Mouse (Mus musculus) layer of hippocampus, postnatal 14 days (tissue): ENCODE results near the gene Parp11. TPM values are rescaled to one million over a fixed set of nuclear protein-coding genes. Genes with fewer than 3 reads are reported as not detected.

ENCODE experiments used
- DNase-seq, 2 experiments: peaks; one replicate each; pipeline ENCODE4 v3.0.0; 2021 to 2022; ENCODE audit warnings: low spot score in 2 of 2, mixed read lengths in 1 of 2
- total RNA-seq, 2 experiments: library from RNA; stranded (reverse); gene quantifications; 2 replicates each; pipeline ENCODE4 v1.2.3; 2021

Gene Parp11
- total RNA-seq, 2 experiments from 2014 or later: 37.0 to 40.1 TPM

- DNase-seq: peak; percentile 61 to 83
These were observed 95.2 kb downstream of the Parp11 start for GRCm38 (mm10) chr6:127541617-127542374.

Other genes with a start within 250 kb of the Parp11 start
- gene Cracr2a, start 114.5 kb downstream of the Parp11 start, total RNA-seq: 1 to 10 TPM; 1.3 to 1.6 TPM